Mouse (Mus musculus) adrenal gland, postnatal 36 days (tissue): ENCODE measurements around the gene Gm7358. TPM values are rescaled to one million over a fixed set of nuclear protein-coding genes. Genes with fewer than 3 reads are reported as not detected.
A peak's percentile ranks its signal among the peaks of the same experiment; 100 is the strongest.
"Not testable (repeated sequence)": the region's sequence is repeated elsewhere in the genome, so short reads cannot be mapped to it uniquely, and the experiment has no call there.

Experiments
- DNase-seq, 2 experiments: peaks; one replicate each; pipeline ENCODE4 v3.0.0; 2021; ENCODE audit warnings: mixed read lengths in 1 of 2
- long read RNA-seq, 2 experiments: library from polyadenylated mRNA; stranded (forward); transcript quantifications; one replicate each; pipeline ENCODE4 v2.0.0; 2021; ENCODE audit warnings: borderline sequencing depth in 2 of 2
- total RNA-seq, 2 experiments: library from RNA; stranded (reverse); gene quantifications; 2 replicates each; pipeline ENCODE4 v1.2.3; 2021

The Gm7358 gene
- total RNA-seq, result not detected
- long read RNA-seq, experiment 1, result 0 reads
- long read RNA-seq, experiment 2, result 0 reads

- not testable (repeated sequence) for DNase-seq
These were observed at the start of gene Gm7358 for GRCm38 (mm10) chr17:14059431-14059830. Gene Gm7358, minus strand, starts transcription at chr17:14059531.

- peak in 1 of 2 experiments; percentile 7 for DNase-seq
These were observed 43.7 kb upstream of the Gm7358 start for GRCm38 (mm10) chr17:14103018-14103417.

GRCm38 (mm10) chr17:14101446-14101980, 42.2 kb upstream of the Gm7358 start:
- DNase-seq, result peak; percentile 14 to 22

GRCm38 (mm10) chr17:14099886-14100285, 40.6 kb upstream of the Gm7358 start:
- not testable (repeated sequence) for DNase-seq

GRCm38 (mm10) chr17:14094165-14094564, 34.8 kb upstream of the Gm7358 start:
- DNase-seq, result not testable (repeated sequence)

- not testable (repeated sequence) for DNase-seq
These were observed 27.3 kb upstream of the Gm7358 start for GRCm38 (mm10) chr17:14086629-14087028.

- DNase-seq, result not testable (repeated sequence)
These were observed 17.5 kb downstream of the Gm7358 start for GRCm38 (mm10) chr17:14041880-14042279.

GRCm38 (mm10) chr17:14037012-14037411, 22.3 kb downstream of the Gm7358 start:
- not testable (repeated sequence) for DNase-seq

GRCm38 (mm10) chr17:14036113-14036512, 23.2 kb downstream of the Gm7358 start:
- not testable (repeated sequence) for DNase-seq

Other genes with a start within 250 kb of the Gm7358 start
- gene Gm7168, start 111.2 kb downstream of the Gm7358 start, total RNA-seq, result under 1 TPM in 1 of 2 experiments, not detected in 1; 0.20 TPM
- gene Gm7356, start 55.8 kb downstream of the Gm7358 start, total RNA-seq, result not detected
- 1 to 10 TPM; 1.0 to 1.4 TPM for gene Dact2, start 144.8 kb upstream of the Gm7358 start, total RNA-seq
- gene Smoc2, start 220.0 kb upstream of the Gm7358 start, total RNA-seq, result 10 to 100 TPM; 30.7 to 34.9 TPM